Mouse (Mus musculus): ENCODE data around the gene Gfy.
"Not testable (repeated sequence)": the region's sequence is repeated elsewhere in the genome, so short reads cannot be mapped to it uniquely, and the experiment has no call there.

Gene Gfy

DNA sequence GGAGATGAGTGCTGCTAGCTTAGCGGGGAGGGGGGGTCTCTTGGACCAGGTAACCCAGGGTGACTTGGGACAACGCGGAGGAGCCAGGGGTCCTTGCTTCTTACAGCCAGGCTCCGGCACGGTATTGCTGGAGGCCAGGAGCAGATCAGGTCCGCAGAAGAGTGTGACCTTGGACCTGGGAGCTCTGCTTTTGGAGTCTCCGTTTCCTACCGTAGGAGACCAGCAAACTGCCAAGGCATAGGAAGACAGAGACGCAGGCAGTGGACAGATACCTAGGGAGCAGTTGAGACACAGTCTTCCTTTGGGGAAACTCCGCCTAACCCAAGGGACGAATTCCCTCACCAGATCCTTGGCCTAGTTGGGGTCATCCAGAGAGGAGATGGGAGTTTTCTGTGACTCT, 13.7 kb downstream of the Gfy start:
- DNase-seq = no peak

- no peak for DNase-seq
These were observed 14.5 kb downstream of the Gfy start for GRCm38 (mm10) chr7:45164833-45165232.

DNA sequence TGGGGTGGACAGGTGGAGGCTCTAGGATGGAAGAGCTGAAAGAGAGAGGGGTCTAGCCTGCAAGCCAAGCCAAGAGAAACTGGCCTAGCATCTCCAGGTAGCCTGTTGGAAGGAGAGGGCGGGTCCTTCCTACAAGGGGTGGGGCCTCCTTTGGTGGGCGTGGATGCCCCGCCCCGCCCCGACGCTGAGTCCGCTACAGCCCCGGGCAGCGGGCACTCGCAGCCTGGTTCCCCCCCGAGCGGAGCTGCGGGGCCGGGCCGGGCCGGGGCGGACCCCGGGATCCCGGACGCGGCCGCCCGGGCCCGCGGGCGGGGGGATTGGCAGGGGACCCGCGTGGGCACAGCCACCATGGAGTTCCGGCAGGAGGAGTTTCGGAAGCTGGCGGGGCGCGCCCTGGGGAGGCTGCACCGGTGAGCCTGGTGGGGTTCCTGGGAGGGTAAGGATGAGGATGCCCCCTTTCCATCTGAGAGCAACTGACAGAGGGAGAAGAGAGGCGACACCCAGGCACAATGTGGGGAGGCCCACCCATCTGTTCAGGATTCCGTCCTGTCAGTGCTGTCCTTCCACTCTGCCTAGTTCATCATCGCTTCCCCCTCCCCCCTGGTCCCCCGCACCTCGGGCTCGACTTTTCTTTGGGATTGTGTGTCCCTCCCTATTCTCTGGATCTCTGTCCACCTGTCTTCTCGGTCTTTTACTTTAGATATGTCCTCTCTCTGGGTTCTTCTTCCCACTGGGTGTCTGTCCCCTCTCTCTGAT, 15.5 kb downstream of the Gfy start, which contains the start of gene Slc17a7:
TSS of gene Slc17a7 (plus strand) at position 215 of the 756 bp plus-strand sequence.
- DNase-seq = peak; percentile 45 to 49

- no peak for DNase-seq
These were observed 16.3 kb downstream of the Gfy start for GRCm38 (mm10) chr7:45162996-45163615.

DNA sequence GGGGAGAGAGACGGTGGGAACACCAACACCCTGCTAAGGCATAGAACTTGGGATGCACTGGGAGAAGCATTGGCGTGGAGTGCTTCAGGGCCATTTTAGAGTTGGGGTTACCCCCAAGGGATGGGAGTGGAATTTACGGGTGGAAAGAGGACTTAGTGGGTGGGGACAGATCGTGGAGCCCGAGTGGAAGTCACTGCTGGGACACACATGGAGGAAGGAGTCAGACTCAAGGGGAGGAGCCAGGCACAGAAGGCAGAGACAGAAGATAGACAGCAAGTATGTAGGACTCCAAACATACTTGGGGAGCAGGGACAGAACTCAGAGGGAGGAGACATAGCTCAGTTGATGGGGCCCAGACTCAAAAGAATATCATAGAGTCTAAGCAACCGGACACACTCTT, 16.8 kb downstream of the Gfy start:
- no peak for DNase-seq

GRCm38 (mm10) chr7:45161612-45162473, 17.5 kb downstream of the Gfy start:
- DNase-seq = peak; percentile 87 to 90

GRCm38 (mm10) chr7:45160866-45161265, 18.5 kb downstream of the Gfy start:
- no peak for DNase-seq

GRCm38 (mm10) chr7:45160316-45160800, 19.0 kb downstream of the Gfy start:
- no peak for DNase-seq

- no peak for DNase-seq
These were observed 20.4 kb downstream of the Gfy start for GRCm38 (mm10) chr7:45158991-45159390.

DNA sequence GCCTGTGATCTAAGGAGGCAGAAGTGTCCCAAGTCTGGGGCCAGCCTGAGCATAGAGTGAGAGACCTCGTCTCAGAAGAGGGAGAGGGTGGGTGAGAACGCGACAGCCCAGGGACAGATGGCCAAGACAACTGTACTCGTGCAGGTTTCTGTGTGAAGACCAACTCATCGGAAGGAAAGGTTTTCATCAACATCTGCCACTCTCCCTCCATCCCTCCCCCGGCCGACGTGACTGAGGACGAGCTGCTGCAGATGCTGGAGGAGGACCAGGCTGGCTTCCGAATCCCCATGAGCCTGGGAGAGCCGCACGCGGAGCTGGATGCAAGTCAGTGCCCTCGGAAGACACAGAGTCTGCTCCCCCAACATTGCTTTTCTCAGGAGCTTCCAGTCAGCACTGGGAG, 21.9 kb downstream of the Gfy start:
- no peak for DNase-seq

DNA sequence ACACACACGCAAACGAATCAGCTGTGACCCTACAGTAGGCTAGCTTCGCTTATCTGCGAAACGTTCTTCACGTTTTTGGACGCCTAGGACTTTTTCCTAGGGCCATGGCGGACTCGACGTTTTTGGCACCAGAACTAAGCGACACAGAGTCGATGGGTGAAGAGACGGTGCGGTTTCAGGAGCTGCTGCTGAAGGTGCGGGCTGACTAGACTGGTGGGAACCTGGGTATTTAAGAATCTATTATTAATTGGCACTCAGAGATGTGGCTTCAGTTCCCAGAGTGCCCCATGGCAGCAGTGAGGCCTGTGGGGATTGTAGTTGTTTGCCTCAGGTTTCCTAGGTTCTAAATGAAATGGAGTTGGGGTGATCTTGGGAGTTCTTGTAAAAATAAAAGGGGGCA, 23.2 kb downstream of the Gfy start:
- DNase-seq = no peak

GRCm38 (mm10) chr7:45155590-45155989, 23.8 kb downstream of the Gfy start:
- no peak for DNase-seq

DNA sequence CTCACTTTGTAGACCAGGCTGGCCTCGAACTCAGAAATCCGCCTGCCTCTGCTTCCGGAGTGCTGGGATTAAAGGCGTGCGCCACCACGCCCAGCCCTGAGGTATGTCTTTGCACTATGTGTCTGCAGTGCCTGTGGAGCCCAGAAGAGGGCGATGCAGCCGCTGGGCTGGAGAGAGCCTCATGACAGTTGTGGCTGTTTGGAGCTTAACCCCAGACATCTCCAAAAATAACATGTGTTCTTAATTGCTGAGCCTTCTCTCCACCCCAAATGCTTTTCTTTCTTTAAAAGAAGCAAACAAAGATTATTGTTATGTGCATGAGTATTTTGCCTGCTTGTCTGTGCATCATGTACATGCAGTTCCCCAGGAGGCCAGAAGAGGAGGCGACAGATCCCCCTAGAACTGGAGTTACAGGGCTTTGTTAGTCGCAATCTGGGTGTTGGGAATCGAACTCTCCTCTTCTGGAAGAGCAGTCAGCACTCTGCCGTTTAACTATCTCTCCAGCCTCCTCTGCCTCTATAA, 24.3 kb downstream of the Gfy start:
- peak; percentile 75 to 77 for DNase-seq

DNA sequence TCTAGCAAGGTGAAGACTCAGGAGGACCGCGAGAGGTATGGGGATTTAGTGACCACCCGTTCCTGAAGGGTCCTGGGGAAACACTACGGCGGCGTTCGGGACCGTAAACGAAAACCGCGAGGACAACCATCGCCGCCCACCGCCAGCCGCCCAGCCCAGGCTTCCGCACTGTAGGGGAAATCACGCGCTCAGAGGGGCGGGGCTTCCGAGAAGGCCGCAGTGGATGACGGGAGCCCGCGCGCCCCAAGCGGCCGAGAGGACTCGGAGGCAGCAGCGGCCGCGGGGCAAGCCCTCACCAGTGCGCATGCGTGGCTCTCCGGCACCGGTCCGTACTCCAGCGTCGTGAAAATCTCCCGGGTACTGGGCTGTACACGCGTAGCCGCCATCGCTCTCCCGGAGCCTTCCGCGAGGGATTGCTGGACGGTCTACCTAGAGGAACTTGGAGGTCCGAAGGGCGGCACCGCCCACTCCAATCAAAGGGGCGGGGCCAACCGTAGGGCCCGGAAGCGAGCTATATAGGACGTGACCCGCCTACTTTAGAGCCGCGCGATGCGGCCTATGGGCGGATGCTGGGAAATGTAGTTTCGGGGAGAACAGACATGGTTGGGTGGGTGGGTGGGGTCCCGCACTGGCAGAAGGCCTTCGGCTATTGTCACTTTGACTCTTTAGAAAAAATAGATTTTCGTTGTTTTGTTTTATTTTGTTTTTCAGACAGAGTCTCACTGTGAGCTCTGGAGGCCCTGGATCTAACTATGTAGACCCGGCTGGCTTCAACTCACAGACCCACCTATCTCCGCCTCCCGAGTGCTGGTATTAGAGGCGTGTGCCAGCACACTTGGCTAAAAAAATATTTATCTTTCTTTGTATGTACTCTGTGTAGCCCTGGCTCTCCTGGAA, 25.0 kb downstream of the Gfy start, which contains the start of the genes Pih1d1 and Aldh16a1:
TSS of gene Pih1d1 (plus strand) at position 208 of the 897 bp plus-strand sequence.
TSS of gene Aldh16a1 (minus strand) at position 489 of the 897 bp plus-strand sequence.
- peak; percentile 98 for DNase-seq

DNA sequence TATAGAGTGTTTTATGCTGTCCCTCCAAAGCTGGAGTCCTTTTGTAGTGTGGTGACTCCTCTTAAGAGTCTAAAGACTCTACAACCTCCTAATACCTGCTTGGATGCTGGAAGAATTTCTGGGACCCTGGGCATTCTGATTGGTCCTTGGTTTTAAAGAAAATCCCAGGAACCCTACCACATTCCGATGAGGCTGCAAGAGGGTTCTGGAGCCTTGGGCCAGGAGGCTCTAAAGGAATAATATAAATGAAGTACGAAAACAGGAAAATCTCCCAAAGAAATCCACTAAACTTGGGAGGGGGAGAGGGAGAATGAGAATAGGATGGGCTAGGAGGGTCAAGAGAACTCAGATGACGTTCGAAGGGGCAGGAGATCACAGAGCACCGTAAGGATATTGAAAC, 25.8 kb downstream of the Gfy start:
- no peak for DNase-seq

DNA sequence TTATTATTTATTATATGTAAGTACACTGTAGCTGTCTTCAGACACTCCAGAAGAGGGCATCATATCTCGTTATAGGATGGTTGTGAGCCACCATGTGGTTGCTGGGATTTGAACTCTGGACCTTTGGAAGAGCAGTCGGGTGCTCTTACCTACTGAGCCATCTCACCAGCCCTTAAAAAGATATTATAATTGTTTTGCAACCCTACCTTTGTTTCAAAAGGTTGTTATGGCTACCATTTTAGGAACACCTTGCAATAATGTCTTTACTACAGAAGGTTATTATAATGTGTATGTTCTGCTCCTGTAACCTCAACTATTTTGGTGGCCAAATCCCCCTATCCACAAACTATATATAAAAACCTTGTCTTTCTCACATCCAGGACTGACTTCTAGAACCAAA, 26.3 kb downstream of the Gfy start:
- not testable (repeated sequence) for DNase-seq

DNA sequence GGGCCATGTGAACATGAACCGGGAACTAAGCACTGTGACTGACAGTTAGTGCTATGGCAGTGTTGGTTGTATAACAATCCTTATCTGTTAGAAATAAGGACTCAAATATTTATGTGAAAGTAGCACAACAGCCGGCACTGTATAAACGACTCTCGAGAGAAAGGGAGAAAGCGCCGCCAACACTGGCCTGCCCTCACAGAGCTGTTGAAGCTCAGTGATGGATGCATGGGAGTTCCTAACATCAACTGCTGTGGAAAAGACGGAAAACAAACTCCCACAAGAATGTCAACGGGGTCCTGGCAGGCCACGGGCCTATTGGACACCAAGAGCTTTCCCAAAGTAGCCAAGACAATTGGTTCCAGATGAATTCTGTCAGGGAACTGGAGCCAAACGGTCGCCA, 28.1 kb downstream of the Gfy start:
- DNase-seq = peak; percentile 46 to 84

GRCm38 (mm10) chr7:45150321-45150720, 29.0 kb downstream of the Gfy start:
- no peak for DNase-seq

DNA sequence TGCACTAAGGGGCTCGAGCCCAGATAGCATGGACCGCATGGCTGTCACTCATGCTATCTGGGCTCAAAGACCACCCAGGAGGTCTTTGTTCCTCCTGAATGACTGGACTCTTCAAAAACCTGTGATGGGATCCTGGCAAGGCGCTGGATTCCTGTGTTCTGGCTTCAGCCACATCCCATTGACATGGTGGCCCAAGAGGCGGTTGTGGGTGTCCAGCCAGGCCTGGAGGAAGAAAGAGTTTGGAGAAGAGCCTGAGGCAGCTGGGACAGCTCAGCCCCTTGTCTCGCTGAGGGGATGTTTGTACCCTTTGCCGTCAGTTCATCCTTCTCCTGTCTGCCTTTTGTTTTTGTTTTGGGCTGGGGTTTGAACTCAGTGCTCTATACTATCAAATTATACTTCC, 29.8 kb downstream of the Gfy start:
- DNase-seq = peak; percentile 38 to 73

- DNase-seq = no peak
These were observed 30.8 kb downstream of the Gfy start for GRCm38 (mm10) chr7:45148534-45149098.

GRCm38 (mm10) chr7:45147899-45148298, 31.5 kb downstream of the Gfy start:
- DNase-seq = no peak
